Mouse (Mus musculus) liver, embryonic 14.5 days (tissue): ENCODE data around the gene Fkbp15. TPM values are rescaled to one million over a fixed set of nuclear protein-coding genes. Genes with fewer than 3 reads are reported as not detected.

Experiments
- ATAC-seq: fragments of 200-750 bp; cut with Nextera tagmentation; 2 replicates; pipeline ENCODE4 v1.8.0; 2017; ENCODE audit warnings: moderate number of reproducible peaks, mild to moderate bottlenecking, moderate library complexity; ENCODE audit not compliant: insufficient read depth
- DNase-seq, 3 experiments: peaks; one replicate each; pipeline ENCODE4 v3.0.0-alpha.2; 2012 to 2013; ENCODE audit warnings: low read depth in 3 of 3, low spot score in 3 of 3
- H3K27ac ChIP-seq: fragments of 300-500 bp; sonication (generic); 2 replicates; pipeline ENCODE4 v1.5.1; 2014; ENCODE audit warnings: moderate library complexity, mild to moderate bottlenecking, control low read depth, inconsistent platforms
- H3K27me3 ChIP-seq: fragments of 300-500 bp; sonication (generic); 2 replicates; pipeline ENCODE4 v1.6.1; 2014; ENCODE audit warnings: mild to moderate bottlenecking, low read length, moderate library complexity; ENCODE audit not compliant: control insufficient read depth, insufficient read depth
- H3K36me3 ChIP-seq: fragments of 300-500 bp; sonication (generic); replicated peaks from 2 replicates; pipeline ENCODE4 v1.6.1; 2014; ENCODE audit warnings: low read depth; ENCODE audit not compliant: control insufficient read depth, insufficient read depth
- H3K4me1 ChIP-seq, 2 experiments: fragments of 200-500 bp in 1 of 2; fragments of 300-500 bp in 1 of 2; sonication (generic) in 1 of 2; replicated peaks; 2 replicates each; pipeline ENCODE4 v1.6.1; 2012 to 2014; ENCODE audit warnings: antibody characterized with exemption in 1 of 2, inconsistent platforms in 1 of 2, low read length in 1 of 2; ENCODE audit not compliant: control insufficient read depth in 2 of 2, insufficient read depth in 2 of 2
- H3K4me2 ChIP-seq: fragments of 300-500 bp; sonication (generic); 2 replicates; pipeline ENCODE4 v1.6.1; 2014; ENCODE audit warnings: low read depth, mild to moderate bottlenecking, control low read depth, moderate library complexity
- H3K4me3 ChIP-seq, 2 experiments: fragments of 200-500 bp in 1 of 2; fragments of 300-500 bp in 1 of 2; sonication (generic) in 1 of 2; 2 replicates each; pipeline ENCODE4 v1.5.1; 2012 to 2014; ENCODE audit warnings: low read depth in 2 of 2, low read length in 2 of 2, mild to moderate bottlenecking in 2 of 2, control low read depth in 1 of 2, inconsistent platforms in 1 of 2, moderate library complexity in 1 of 2; ENCODE audit not compliant: insufficient read depth in 1 of 2
- H3K9ac ChIP-seq: fragments of 300-500 bp; sonication (generic); replicated peaks from 2 replicates; pipeline ENCODE4 v1.6.1; 2014; ENCODE audit warnings: mild to moderate bottlenecking, control low read depth, moderate library complexity
- H3K9me3 ChIP-seq: fragments of 300-500 bp; sonication (generic); 2 replicates; pipeline ENCODE4 v1.6.1; 2016; ENCODE audit warnings: low read length, mixed read lengths; ENCODE audit not compliant: control insufficient read depth
- CTCF ChIP-seq: IDR thresholded peaks from 2 replicates; pipeline ENCODE4 v1.5.1; 2016; ENCODE audit warnings: antibody characterized with exemption, low read depth, control low read depth
- EP300 ChIP-seq: IDR thresholded peaks from 2 replicates; pipeline ENCODE4 v1.6.1; 2016; ENCODE audit warnings: antibody characterized with exemption, low read depth
- WGBS: fragments of 180-500 bp; shearing (Covaris S2); extraction: QIAGEN DNeasy Blood & Tissue Kit; methylation state at CpG from one replicate; pipeline ENCODE4 v1.1.7; 2014; ENCODE audit not compliant: insufficient replicate concordance; 5-methylcytosine and 5-hydroxymethylcytosine counted together
- polyA plus RNA-seq, 2 experiments: library from polyadenylated mRNA; depleted of rRNA in 1 of 2; stranded (reverse) in 1 of 2; unstranded in 1 of 2; fragments of >200 nt; fragmentation: Nextera tagmentation in 1 of 2; extraction: Ambion mirVana in 1 of 2; gene quantifications; 2 replicates each; pipeline versions ENCODE4 v1.2.1 to v1.2.3; 2012 to 2014

Fkbp15 gene
- polyA plus RNA-seq, 2 experiments = 9.6 to 9.7 TPM

GRCm38 (mm10) chr4:62303288-62303687, 57.1 kb downstream of the Fkbp15 start:
- Histone ChIP-seq H3K4me1 (no peaks in the 10 kb centered on the region), H3K4me2 (no peak overlapping the region), H3K27ac (no peak overlapping the region), H3K9me3 (no peaks in the 10 kb centered on the region), H3K4me3 (no peak overlapping the region), H3K27me3 (no peaks in the 10 kb centered on the region), H3K9ac (no peak overlapping the region), H3K36me3 (peaks cover 21% of the 10 kb centered on the region)
- 82% methylated on average over 1 of the region's 1 CpGs for WGBS
- DNase-seq (no peak), ATAC-seq (no peak)
- TF ChIP-seq CTCF (no peak), EP300 (no peak)

- 67% methylated on average over 2 of the region's 2 CpGs for WGBS
- Histone ChIP-seq H3K27me3 (no peaks in the 10 kb centered on the region), H3K4me2 (no peak overlapping the region), H3K4me3 (no peak overlapping the region), H3K4me1 (no peaks in the 10 kb centered on the region), H3K27ac (no peak overlapping the region), H3K36me3 (peaks cover 19% of the 10 kb centered on the region), H3K9me3 (no peaks in the 10 kb centered on the region), H3K9ac (no peak overlapping the region)
- no peak for ATAC-seq
- TF ChIP-seq EP300 (no peak), CTCF (no peak)
- DNase-seq = no peak
Observed at GRCm38 (mm10) chr4:62302795-62303194, 57.6 kb downstream of the Fkbp15 start.

- no peak overlapping the region for H3K4me3 ChIP-seq
- H3K9me3 ChIP-seq = no peaks in the 10 kb centered on the region
- no peak for ATAC-seq
- H3K36me3 ChIP-seq = peaks cover 19% of the 10 kb centered on the region
- no peak for TF ChIP-seq EP300
- no peak for TF ChIP-seq CTCF
- WGBS = 76% methylated on average over 2 of the region's 2 CpGs
- H3K27ac ChIP-seq = no peak overlapping the region
- H3K4me2 ChIP-seq = no peak overlapping the region
- no peak overlapping the region for H3K9ac ChIP-seq
- DNase-seq = no peak
- no peaks in the 10 kb centered on the region for H3K4me1 ChIP-seq
- no peaks in the 10 kb centered on the region for H3K27me3 ChIP-seq
Observed at GRCm38 (mm10) chr4:62300001-62300400, 60.3 kb downstream of the Fkbp15 start.

GRCm38 (mm10) chr4:62297280-62298130, 62.8 kb downstream of the Fkbp15 start:
- 41% methylated on average over 3 of the region's 3 CpGs for WGBS
- H3K27me3 ChIP-seq = no peaks in the 10 kb centered on the region
- H3K9ac ChIP-seq = no peak overlapping the region
- peaks cover 11% of the 10 kb centered on the region for H3K36me3 ChIP-seq
- H3K4me2 ChIP-seq = no peak overlapping the region
- TF ChIP-seq EP300 (no peak), CTCF (no peak)
- no peak for DNase-seq
- no peak overlapping the region for H3K4me3 ChIP-seq
- no peaks in the 10 kb centered on the region for H3K4me1 ChIP-seq
- no peaks in the 10 kb centered on the region for H3K9me3 ChIP-seq
- no peak for ATAC-seq
- no peak overlapping the region for H3K27ac ChIP-seq

- WGBS = 74% methylated on average over 1 of the region's 1 CpGs
Observed at GRCm38 (mm10) chr4:62294741-62295140, 65.6 kb downstream of the Fkbp15 start.

More at GRCm38 (mm10) chr4:62294741-62295140, 65.6 kb downstream of the Fkbp15 start:
- H3K9ac ChIP-seq = no peak overlapping the region
- no peak overlapping the region for H3K4me3 ChIP-seq
- H3K9me3 ChIP-seq = no peaks in the 10 kb centered on the region
- TF ChIP-seq EP300 = no peak
- no peak for TF ChIP-seq CTCF
- no peaks in the 10 kb centered on the region for H3K27me3 ChIP-seq
- no peaks in the 10 kb centered on the region for H3K4me1 ChIP-seq
- ATAC-seq (no peak), DNase-seq (no peak)
- no peaks in the 10 kb centered on the region; the same call in 1 of the 2 replicates for H3K36me3 ChIP-seq
- H3K4me2 ChIP-seq = no peak overlapping the region
- H3K27ac ChIP-seq = no peak overlapping the region
